Mouse (Mus musculus): ENCODE data around the gene Smg6. TPM values are rescaled to one million over a fixed set of nuclear protein-coding genes. Genes with fewer than 3 reads are reported as not detected.
A peak's percentile ranks its signal among the peaks of the same experiment; 100 is the strongest.

Gene Smg6
- polyA plus RNA-seq, 1 experiment, result 26.4 TPM

DNA sequence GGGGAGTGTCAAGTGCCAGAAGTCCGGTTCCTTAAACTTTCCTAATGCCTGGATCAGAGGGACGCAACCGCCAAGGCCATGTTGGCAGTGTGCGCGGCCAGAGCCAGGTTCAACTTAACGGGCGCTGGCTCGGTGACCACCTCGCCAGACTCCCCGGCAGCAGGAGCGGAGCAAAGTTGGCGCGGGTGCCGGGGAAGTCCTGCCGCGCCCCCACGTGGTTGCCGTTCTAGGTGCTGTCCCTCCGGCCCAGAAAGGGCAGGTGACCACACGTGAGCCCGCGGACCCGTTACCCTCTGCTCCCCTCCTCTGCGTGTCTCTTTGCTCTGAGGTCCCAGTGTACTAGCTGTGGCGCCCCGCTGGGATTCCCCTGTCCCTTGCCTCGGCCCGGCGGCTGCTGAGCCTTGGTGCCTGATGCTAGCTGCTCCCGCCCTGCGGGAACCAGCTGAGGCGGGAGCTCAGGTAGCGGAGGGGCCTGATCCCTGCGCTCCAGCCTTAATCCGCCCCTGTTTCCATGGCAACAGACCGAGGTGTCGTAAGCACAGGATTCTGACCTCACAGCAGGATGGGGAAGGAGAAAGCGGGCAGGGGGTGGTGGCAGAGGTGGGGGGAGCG lies 269.3 kb downstream of the Smg6 start:
- no peak overlapping the region for H3K27ac ChIP-seq (ENCODE audit: control insufficient read depth, insufficient read depth, low read depth, low read length, poor library complexity)
- TF ChIP-seq CTCF (IDR thresholded peaks at IDR 0.05; ENCODE audit: control insufficient read depth, insufficient read depth, low read length) (no peak), POLR2A (IDR thresholded peaks at IDR 0.05; ENCODE audit: borderline replicate concordance, control insufficient read depth, low read depth, low read length) (no peak)
- WGBS, result 1% methylated on average over 39 of the region's 39 CpGs
- peak overlapping the region; percentile 33 for H3K4me3 ChIP-seq (replicated peaks; ENCODE audit: control insufficient read depth, low read depth, low read length)
- H3K4me1 ChIP-seq (ENCODE audit: control insufficient read depth, insufficient read depth, low read length), result no peaks in the 10 kb centered on the region

- no peak for TF ChIP-seq CTCF (IDR thresholded peaks at IDR 0.05; ENCODE audit: control insufficient read depth, insufficient read depth, low read length)
- TF ChIP-seq POLR2A (IDR thresholded peaks at IDR 0.05; ENCODE audit: borderline replicate concordance, control insufficient read depth, low read depth, low read length), result no peak
- no peak overlapping the region for H3K4me3 ChIP-seq (replicated peaks; ENCODE audit: control insufficient read depth, low read depth, low read length)
- H3K4me1 ChIP-seq (ENCODE audit: control insufficient read depth, insufficient read depth, low read length), result no peaks in the 10 kb centered on the region
- no peak overlapping the region for H3K27ac ChIP-seq (ENCODE audit: control insufficient read depth, insufficient read depth, low read depth, low read length, poor library complexity)
- WGBS, result 61% methylated on average over 6 of the region's 6 CpGs
Observed at GRCm38 (mm10) chr11:75196131-75196530, 270.5 kb downstream of the Smg6 start.

- 54% methylated on average over 7 of the region's 7 CpGs for WGBS
- Histone ChIP-seq H3K27ac (ENCODE audit: control insufficient read depth, insufficient read depth, low read depth, low read length, poor library complexity) (no peak overlapping the region), H3K4me1 (ENCODE audit: control insufficient read depth, insufficient read depth, low read length) (no peaks in the 10 kb centered on the region), H3K4me3 (replicated peaks; ENCODE audit: control insufficient read depth, low read depth, low read length) (no peak overlapping the region)
- no peak for TF ChIP-seq POLR2A (IDR thresholded peaks at IDR 0.05; ENCODE audit: borderline replicate concordance, control insufficient read depth, low read depth, low read length)
Observed at GRCm38 (mm10) chr11:75197956-75198355, 272.3 kb downstream of the Smg6 start.

- WGBS, result 84% methylated on average over 4 of the region's 4 CpGs
- Histone ChIP-seq H3K4me1 (ENCODE audit: control insufficient read depth, insufficient read depth, low read length) (no peaks in the 10 kb centered on the region), H3K4me3 (replicated peaks; ENCODE audit: control insufficient read depth, low read depth, low read length) (no peak overlapping the region), H3K27ac (ENCODE audit: control insufficient read depth, insufficient read depth, low read depth, low read length, poor library complexity) (no peak overlapping the region)
- TF ChIP-seq CTCF (IDR thresholded peaks at IDR 0.05; ENCODE audit: control insufficient read depth, insufficient read depth, low read length), result no peak
- TF ChIP-seq POLR2A (IDR thresholded peaks at IDR 0.05; ENCODE audit: borderline replicate concordance, control insufficient read depth, low read depth, low read length), result no peak
Observed at GRCm38 (mm10) chr11:75198792-75199191, 273.2 kb downstream of the Smg6 start.

DNA sequence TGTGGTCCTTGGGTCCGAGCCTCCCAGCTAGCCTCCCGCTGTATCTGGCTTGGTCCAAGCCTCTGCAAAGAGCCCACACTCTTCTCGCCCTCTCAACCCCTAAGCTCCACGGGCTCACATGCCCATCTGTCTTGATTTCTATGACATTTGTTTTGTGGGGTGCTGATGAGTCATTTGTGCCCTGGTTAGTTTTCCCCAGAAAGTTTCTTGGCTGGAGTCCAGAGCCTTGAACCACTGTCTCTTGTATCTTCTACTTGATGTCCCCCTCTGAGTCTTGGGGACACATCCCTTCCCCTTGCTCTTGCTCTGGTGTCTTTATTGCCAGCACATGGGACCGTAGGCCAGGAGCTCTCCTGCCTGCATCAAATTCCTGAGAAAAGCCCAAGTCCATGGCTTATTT lies 274.3 kb downstream of the Smg6 start:
- H3K27ac ChIP-seq (ENCODE audit: control insufficient read depth, insufficient read depth, low read depth, low read length, poor library complexity), result no peak overlapping the region
- no peak for TF ChIP-seq CTCF (IDR thresholded peaks at IDR 0.05; ENCODE audit: control insufficient read depth, insufficient read depth, low read length)
- no peak for TF ChIP-seq POLR2A (IDR thresholded peaks at IDR 0.05; ENCODE audit: borderline replicate concordance, control insufficient read depth, low read depth, low read length)
- H3K4me1 ChIP-seq (ENCODE audit: control insufficient read depth, insufficient read depth, low read length), result no peaks in the 10 kb centered on the region
- WGBS, result 57% methylated on average over 5 of the region's 5 CpGs
- H3K4me3 ChIP-seq (replicated peaks; ENCODE audit: control insufficient read depth, low read depth, low read length), result no peak overlapping the region

DNA sequence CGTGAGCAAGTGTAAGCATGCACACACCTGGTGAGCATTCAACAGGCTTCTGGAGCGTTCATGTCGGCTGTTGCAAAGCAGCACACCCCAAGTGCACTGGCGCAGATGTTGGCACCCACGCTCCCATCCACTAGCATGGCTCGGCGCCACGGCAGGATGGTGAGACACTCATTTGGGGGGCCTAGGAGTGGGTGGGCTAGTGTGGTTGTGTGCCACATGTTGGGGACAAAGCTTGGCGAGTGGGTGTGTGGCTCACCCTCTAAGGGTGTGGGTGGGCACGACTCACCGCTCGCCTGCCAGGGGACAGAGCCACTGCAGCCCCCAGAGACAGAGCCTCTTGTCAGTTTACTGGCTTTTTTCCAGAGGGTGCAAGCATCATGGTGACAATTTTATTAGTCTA lies 275.3 kb downstream of the Smg6 start:
- WGBS, result 85% methylated on average over 12 of the region's 12 CpGs
- TF ChIP-seq POLR2A (IDR thresholded peaks at IDR 0.05; ENCODE audit: borderline replicate concordance, control insufficient read depth, low read depth, low read length) (no peak), CTCF (IDR thresholded peaks at IDR 0.05; ENCODE audit: control insufficient read depth, insufficient read depth, low read length) (no peak)
- Histone ChIP-seq H3K4me3 (replicated peaks; ENCODE audit: control insufficient read depth, low read depth, low read length) (no peak overlapping the region), H3K4me1 (ENCODE audit: control insufficient read depth, insufficient read depth, low read length) (no peaks in the 10 kb centered on the region; the same call in 1 of the 2 replicates), H3K27ac (ENCODE audit: control insufficient read depth, insufficient read depth, low read depth, low read length, poor library complexity) (no peak overlapping the region)

DNA sequence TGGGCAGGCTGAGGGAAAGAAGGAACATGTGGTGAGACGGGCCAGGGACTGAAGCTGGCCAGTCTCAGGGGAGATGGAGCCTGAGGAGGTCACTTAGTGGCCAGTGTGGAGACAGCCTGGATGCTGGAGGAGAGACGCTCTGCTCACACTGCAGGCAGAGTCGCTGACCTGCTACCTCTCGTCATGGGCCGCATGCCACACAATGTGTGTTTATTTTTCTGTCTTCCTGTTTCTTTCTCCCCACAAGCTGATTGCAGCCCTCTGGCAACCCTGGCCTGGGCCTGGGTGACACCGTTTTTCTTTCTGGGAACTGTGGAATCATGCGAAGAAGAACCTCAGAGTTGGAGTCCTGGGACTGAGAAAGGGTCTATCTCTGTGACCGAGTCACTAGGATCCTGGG lies 276.1 kb downstream of the Smg6 start:
- H3K27ac ChIP-seq (ENCODE audit: control insufficient read depth, insufficient read depth, low read depth, low read length, poor library complexity), result no peak overlapping the region
- no peaks in the 10 kb centered on the region; the same call in 1 of the 2 replicates for H3K4me1 ChIP-seq (ENCODE audit: control insufficient read depth, insufficient read depth, low read length)
- 73% methylated on average over 8 of the region's 8 CpGs for WGBS
- TF ChIP-seq POLR2A (IDR thresholded peaks at IDR 0.05; ENCODE audit: borderline replicate concordance, control insufficient read depth, low read depth, low read length) (no peak), CTCF (IDR thresholded peaks at IDR 0.05; ENCODE audit: control insufficient read depth, insufficient read depth, low read length) (no peak)
- no peak overlapping the region for H3K4me3 ChIP-seq (replicated peaks; ENCODE audit: control insufficient read depth, low read depth, low read length)

DNA sequence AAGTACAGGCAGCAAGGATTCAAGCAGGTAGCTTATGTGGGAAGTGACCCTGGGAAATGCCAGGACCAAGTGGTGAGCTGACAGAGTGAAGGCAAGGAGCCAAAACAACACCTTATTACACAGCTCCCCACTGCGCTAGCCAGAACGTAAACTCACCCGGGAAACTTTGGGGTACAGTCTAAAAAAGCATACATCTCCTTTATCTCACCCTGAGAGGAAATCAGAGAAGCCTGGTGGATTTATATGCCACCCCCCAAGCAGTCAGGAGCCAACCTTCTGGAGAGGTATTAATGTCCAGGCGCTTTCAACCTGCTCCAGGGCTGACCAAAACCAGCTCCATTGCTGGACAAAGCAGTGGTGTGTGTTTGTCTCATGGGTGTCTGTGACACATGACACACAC lies 278.3 kb downstream of the Smg6 start:
- no peak overlapping the region for H3K4me3 ChIP-seq (replicated peaks; ENCODE audit: control insufficient read depth, low read depth, low read length)
- 81% methylated on average over 4 of the region's 4 CpGs for WGBS
- H3K27ac ChIP-seq (ENCODE audit: control insufficient read depth, insufficient read depth, low read depth, low read length, poor library complexity), result no peak overlapping the region
- no peaks in the 10 kb centered on the region; the same call in 1 of the 2 replicates for H3K4me1 ChIP-seq (ENCODE audit: control insufficient read depth, insufficient read depth, low read length)
- TF ChIP-seq POLR2A (IDR thresholded peaks at IDR 0.05; ENCODE audit: borderline replicate concordance, control insufficient read depth, low read depth, low read length) (no peak), CTCF (IDR thresholded peaks at IDR 0.05; ENCODE audit: control insufficient read depth, insufficient read depth, low read length) (no peak)

DNA sequence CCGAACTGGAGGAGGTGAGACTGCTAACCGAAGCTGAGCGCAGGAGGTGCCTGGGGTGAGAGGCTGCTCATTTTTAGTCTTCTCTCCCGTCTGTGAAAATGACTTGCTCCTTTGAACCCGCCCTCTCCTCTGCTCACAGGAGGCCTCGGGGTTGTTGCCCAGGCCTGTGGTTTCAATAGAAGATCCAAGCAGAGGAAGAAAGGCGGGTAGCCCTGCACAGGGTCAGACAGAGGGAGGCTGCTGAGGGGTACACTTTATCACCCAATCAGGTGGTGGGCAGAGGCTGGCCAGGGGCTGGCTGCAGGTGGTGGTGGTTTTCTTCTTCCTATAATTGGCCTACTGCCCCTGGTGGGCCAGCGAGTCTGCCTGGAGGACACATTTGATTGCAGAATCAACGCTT lies 278.8 kb downstream of the Smg6 start:
- H3K27ac ChIP-seq (ENCODE audit: control insufficient read depth, insufficient read depth, low read depth, low read length, poor library complexity), result no peak overlapping the region
- H3K4me1 ChIP-seq (ENCODE audit: control insufficient read depth, insufficient read depth, low read length), result no peaks in the 10 kb centered on the region; the same call in 1 of the 2 replicates
- H3K4me3 ChIP-seq (replicated peaks; ENCODE audit: control insufficient read depth, low read depth, low read length), result no peak overlapping the region
- TF ChIP-seq POLR2A (IDR thresholded peaks at IDR 0.05; ENCODE audit: borderline replicate concordance, control insufficient read depth, low read depth, low read length), result no peak
- no peak for TF ChIP-seq CTCF (IDR thresholded peaks at IDR 0.05; ENCODE audit: control insufficient read depth, insufficient read depth, low read length)
- 30% methylated on average over 9 of the region's 9 CpGs for WGBS
